Mouse (Mus musculus) pancreas, adult 10 weeks (tissue): ENCODE results near the gene Laptm4a. TPM values are rescaled to one million over a fixed set of nuclear protein-coding genes. Genes with fewer than 3 reads are reported as not detected.

Source experiments
- polyA plus RNA-seq: library from polyadenylated mRNA; stranded (reverse); fragments of 350-450 nt; fragmentation: Illumina TruSeq; extraction: RNeasy Lipid Tissue Mini Kit (QIAGEN cat#74804); gene quantifications from one replicate; pipeline ENCODE4 v1.2.3, GENCODE M21; 2015; ENCODE audit warnings: low read depth, low replicate concordance; ENCODE audit not compliant: insufficient read depth

The Laptm4a gene
- 119 TPM for polyA plus RNA-seq

DNA sequence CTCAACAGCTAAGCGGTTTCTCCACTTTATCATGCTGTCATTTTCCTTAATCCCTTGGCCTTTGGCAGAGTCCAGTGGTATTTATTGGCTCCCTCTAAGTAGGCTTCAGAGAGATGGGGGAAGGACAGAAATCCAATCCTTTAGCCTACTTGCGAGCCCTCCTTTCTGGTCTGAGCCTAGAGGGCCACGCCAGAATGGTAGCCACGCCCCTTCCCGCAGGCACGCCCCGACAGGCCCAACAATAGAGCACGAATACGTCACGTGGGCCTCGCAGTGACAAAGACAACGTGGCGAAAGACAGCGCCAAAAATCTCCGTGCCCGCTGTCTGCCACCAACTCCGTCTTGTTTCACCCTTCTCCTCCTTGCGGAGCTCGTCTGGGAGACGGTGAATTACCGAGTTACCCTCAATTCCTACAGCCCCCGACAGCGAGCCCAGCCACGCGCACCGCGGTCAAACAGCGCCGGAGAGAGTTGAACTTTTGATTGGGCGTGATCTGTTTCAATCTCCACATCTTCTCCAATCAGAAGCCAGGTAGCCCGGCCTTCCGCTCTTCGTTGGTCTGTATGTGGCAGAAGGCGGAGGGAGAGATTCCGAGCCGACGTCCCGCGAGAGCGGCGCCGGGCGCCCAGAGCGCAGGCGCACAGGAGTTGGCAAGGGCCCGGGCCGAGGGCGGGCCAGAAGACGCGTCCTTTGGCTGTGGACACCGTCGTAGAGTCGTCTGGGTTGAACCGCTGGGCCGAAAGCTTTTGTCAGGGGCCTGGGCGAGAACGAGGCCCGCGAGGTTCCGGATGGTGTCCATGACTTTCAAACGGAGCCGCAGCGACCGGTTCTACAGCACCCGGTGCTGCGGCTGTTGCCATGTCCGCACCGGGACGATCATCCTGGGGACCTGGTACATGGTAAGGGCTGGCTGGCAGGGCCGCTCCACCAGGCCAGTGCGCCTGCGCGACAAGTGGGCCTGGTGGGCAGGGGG is at the start of gene Laptm4a:
TSS of gene Laptm4a (plus strand) at position 271 of the 975 bp plus-strand sequence.

GRCm38 (mm10) chr12:8947714-8948464 is 26.4 kb downstream of the Laptm4a start, which contains the start of gene Matn3:
Gene Matn3, plus strand, starts transcription at chr12:8947929.

DNA sequence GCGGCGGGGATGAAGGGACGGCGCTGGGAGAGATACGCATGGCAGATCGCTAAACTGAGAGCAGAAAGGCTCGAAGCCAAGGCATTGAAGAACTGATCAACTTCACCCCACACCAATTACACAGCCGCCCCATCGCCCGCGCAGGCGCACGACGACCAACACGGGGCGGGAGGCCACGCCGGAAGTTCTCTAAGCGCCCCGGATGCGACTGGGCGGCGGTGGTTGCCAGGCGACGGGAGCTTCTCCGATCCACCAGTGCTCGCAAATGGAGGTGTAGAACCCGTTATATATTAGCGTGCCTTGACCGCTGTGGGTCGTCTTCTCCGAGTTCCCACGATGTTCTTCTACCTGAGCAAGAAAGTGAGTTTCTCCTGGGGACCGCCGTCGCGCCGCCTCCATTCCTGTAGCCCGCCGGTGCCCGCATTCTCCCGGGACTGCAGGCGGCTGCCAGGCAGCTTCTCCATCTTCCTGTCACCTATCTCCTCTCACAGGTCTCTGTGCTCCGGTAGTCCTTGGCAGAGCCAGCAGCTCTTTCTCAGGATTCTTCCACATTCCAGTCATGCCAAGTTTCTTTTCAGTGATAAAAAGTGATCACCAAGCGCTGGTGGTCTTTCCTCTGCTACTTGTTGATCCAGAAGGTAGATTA is 52.5 kb downstream of the Laptm4a start, which contains the start of gene Wdr35:
TSS of gene Wdr35 (plus strand) at position 73 of the 646 bp plus-strand sequence.

Other genes with a start within 250 kb of the Laptm4a start
- 13.0 TPM for gene Pum2, start 247.5 kb upstream of the Laptm4a start, polyA plus RNA-seq
- 4.2 TPM for gene Sdc1, start 150.3 kb upstream of the Laptm4a start, polyA plus RNA-seq
- not detected for gene Matn3, start 26.3 kb downstream of the Laptm4a start, polyA plus RNA-seq
- 2.8 TPM for gene Wdr35, start 52.2 kb downstream of the Laptm4a start, polyA plus RNA-seq
- 4.7 TPM for gene Ttc32, start 108.3 kb downstream of the Laptm4a start, polyA plus RNA-seq